Mouse (Mus musculus) B cell, adult 62 days (primary cell): ENCODE results near the gene Mcrs1. TPM values are rescaled to one million over a fixed set of nuclear protein-coding genes. Genes with fewer than 3 reads are reported as not detected.

Experiments
- total RNA-seq: library from RNA; stranded (reverse); gene quantifications from 4 replicates; pipeline ENCODE4 v1.2.4, GENCODE M21; 2023

The Mcrs1 gene
- 128 to 169 TPM (median 146 TPM) in 4 replicates for total RNA-seq

DNA sequence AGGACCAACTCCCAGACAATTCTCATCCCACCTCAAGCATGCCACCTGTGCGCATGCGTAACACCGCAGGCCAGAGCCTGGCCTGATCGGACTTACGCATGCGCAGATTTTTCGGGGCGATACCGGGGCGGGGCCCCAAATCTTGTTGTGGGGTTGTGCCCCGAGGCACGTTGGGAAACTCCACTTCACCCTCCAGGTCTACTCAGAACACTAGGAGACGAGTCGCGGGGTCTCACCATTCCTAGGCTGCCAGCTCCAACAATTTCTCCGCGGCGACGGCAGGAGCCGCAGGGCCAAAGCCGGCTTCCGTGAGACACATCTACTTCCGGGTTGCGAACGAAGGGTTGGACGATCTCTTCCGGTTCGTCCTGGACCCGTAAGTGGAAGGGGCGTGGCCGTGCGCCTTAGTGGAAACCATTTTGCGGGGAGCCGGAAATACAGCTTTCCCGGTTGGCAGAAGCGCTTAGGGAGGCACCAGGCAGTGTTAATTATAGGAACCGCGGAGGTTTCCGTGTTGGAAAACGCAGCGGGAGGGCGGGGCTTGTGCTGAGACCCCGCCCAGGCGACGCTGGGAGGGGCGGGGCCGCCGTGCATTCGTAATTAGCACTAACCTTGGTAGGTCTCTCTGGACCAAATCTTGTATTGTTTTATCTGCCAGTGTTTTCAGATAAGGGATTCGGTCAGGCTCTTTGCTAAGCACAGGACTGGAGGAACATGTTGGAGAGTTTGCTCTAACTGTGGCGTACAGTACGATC is at the start of gene Mcrs1:
Gene Mcrs1 (minus strand): TSS at position 336 of the 755 bp plus-strand sequence.

DNA sequence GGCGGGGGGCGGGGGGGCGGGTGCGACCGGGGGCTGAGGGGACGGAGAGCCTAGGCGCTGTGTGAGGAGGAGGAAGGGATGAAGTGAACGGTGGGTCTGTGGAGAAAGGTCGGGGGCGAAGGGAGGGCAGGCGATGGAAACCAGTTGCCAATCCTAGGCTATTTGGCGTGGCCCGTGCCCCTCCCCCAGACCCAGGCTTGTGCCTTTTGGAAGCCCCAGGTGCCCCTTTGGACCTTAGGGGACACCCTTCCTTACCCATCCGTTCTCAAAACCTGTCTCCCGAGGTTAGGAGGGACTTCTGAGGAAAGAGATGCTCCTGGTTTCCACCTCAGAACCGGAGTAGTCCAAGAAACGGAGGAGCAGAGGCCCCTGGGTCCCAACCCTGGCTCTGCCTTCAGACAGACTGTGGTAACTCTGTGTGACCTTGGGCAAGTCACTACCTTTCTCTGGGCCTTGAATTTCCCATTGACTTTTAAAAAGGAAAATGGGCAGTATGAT is 43.8 kb upstream of the Mcrs1 start, which contains the start of gene Fam186b:
Gene Fam186b (minus strand): TSS at position 405 of the 498 bp plus-strand sequence.

DNA sequence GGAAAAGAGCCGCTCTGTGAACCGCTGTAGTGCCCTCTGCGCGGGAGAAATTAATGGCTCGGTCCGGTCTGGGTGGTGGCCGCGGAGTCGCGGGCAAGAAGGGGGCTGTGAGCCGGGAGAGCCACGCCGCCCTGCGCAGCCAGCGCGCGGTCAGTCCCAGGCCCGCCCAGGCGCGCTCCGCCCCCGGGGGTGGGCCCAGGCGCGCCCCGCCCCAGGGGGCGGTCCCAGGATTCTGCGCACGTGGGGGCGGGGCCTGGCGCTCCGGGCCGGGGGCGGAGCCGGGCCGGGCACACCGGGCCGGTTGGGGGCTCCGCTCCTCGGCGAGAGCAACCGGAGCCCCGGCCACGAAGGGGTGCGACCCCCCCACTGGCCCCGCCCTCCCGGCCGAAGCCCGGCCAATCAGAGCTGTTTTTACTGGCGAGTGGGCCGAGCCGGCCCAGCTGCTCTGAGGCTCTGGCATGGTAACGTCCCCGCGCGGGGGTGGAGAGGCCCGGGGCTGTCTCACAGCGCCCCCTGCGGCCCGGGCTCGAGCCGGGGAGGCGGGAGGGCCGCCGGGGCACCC is 43.1 kb upstream of the Mcrs1 start, which contains the start of gene Prpf40b:
Gene Prpf40b (plus strand): TSS at position 275 of the 562 bp plus-strand sequence.

DNA sequence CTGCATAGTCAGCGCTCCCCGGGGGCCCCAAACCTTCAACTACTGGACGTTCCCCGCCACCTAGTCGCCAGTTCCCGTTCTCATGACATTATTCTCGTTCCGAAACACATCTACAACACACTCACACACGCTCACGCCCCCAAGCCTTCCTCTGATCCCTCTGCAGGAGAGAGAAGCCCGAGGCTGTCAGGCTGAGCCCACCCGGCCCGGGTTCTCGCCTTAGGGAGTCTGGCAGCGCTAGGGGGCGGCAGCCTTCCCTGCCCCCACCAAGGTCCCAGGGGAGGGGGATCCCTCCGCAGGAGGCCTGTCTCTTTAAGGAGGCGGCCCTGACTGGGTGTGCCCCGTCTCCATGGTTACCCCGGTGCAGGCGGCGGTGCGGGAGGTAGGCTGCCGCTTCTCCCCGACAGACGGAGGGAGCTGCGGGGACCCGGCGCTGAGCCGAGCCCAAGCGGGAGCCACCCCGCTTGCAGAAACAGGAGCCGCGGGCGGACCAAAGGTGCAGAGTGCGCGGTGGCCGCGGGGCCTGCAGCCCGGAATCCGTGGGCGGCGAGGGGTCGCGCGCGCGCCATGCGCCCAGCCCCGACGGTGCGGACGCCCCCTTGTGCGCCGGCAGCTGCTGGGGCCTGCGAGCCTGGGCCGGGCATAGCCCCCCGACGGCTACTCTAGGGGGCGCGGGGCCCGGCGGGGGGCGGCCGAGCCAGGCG is 27.4 kb downstream of the Mcrs1 start, which contains the start of gene Kcnh3:
Gene Kcnh3 (plus strand): TSS at position 654 of the 704 bp plus-strand sequence.

Other genes starting within 250 kb of the Mcrs1 start
- 75.1 to 81.7 TPM (median 78.6 TPM) in 4 replicates for gene Tuba1c, start 222.1 kb downstream of the Mcrs1 start, total RNA-seq
- gene Prph, start 196.8 kb downstream of the Mcrs1 start, total RNA-seq = not detected in 4 replicates
- gene Troap, start 177.4 kb downstream of the Mcrs1 start, total RNA-seq = 0.39 to 3.2 TPM (median 0.72 TPM) in 3 of 4 replicates, not detected in the other
- gene C1ql4, start 164.1 kb downstream of the Mcrs1 start, total RNA-seq = not detected in 4 replicates
- not detected in 4 replicates for gene Dnajc22, start 158.8 kb downstream of the Mcrs1 start, total RNA-seq
- gene Spats2, start 126.0 kb downstream of the Mcrs1 start, total RNA-seq = not detected in 4 replicates
- gene Kcnh3, start 27.1 kb downstream of the Mcrs1 start, total RNA-seq = 1.9 to 3.0 TPM (median 2.6 TPM) in 4 replicates
- gene Prpf40b, start 43.1 kb upstream of the Mcrs1 start, total RNA-seq = 17.9 to 24.3 TPM (median 22.4 TPM) in 4 replicates
- gene Fam186b, start 43.9 kb upstream of the Mcrs1 start, total RNA-seq = not detected in 4 replicates
- 140 to 146 TPM (median 144 TPM) in 4 replicates for gene Fmnl3, start 118.5 kb upstream of the Mcrs1 start, total RNA-seq
- 418 to 446 TPM (median 428 TPM) in 4 replicates for gene Tmbim6, start 140.9 kb upstream of the Mcrs1 start, total RNA-seq
- 7.0 to 10.5 TPM (median 8.3 TPM) in 4 replicates for gene Nckap5l, start 205.8 kb upstream of the Mcrs1 start, total RNA-seq
- 5.0 to 6.7 TPM (median 6.3 TPM) in 4 replicates for gene Bcdin3d, start 222.8 kb upstream of the Mcrs1 start, total RNA-seq